Mouse (Mus musculus) stomach, postnatal 0 days (tissue): ENCODE results near the gene Fam131b. TPM values are rescaled to one million over a fixed set of nuclear protein-coding genes. Genes with fewer than 3 reads are reported as not detected.
A peak's percentile ranks its signal among the peaks of the same experiment; 100 is the strongest.

Source experiments
- ATAC-seq: fragments of 200-750 bp; cut with Nextera tagmentation; 2 replicates; pipeline ENCODE4 v1.8.0; 2017; ENCODE audit not compliant: low FRiP score, low TSS enrichment
- DNase-seq: peaks from one replicate; pipeline ENCODE4 v3.0.0-alpha.2; 2016; ENCODE audit warnings: low spot score
- H3K27ac ChIP-seq: fragments of 300-500 bp; sonication (generic); replicated peaks from 2 replicates; pipeline ENCODE4 v1.5.1; 2014; ENCODE audit warnings: mild to moderate bottlenecking, control low read depth
- H3K27me3 ChIP-seq: fragments of 300-500 bp; sonication (generic); 2 replicates; pipeline ENCODE4 v1.6.1; 2014; ENCODE audit warnings: low read length; ENCODE audit not compliant: control insufficient read depth, insufficient read depth
- H3K36me3 ChIP-seq: fragments of 300-500 bp; sonication (generic); 2 replicates; pipeline ENCODE4 v1.6.1; 2014; ENCODE audit warnings: low read length, mixed read lengths; ENCODE audit not compliant: control insufficient read depth, insufficient read depth
- H3K4me1 ChIP-seq: fragments of 300-500 bp; sonication (generic); replicated peaks from 2 replicates; pipeline ENCODE4 v1.6.1; 2014; ENCODE audit warnings: antibody characterized with exemption; ENCODE audit not compliant: control insufficient read depth, insufficient read depth
- H3K4me2 ChIP-seq: fragments of 300-500 bp; sonication (generic); replicated peaks from 2 replicates; pipeline ENCODE4 v1.6.1; 2014; ENCODE audit warnings: low read depth, mild to moderate bottlenecking, control low read depth, moderate library complexity
- H3K4me3 ChIP-seq: fragments of 300-500 bp; sonication (generic); 2 replicates; pipeline ENCODE4 v1.5.1; 2014; ENCODE audit warnings: low read depth, low read length, control low read depth
- H3K9ac ChIP-seq: fragments of 300-500 bp; sonication (generic); 2 replicates; pipeline ENCODE4 v1.6.1; 2014; ENCODE audit warnings: mild to moderate bottlenecking, low read length, control low read depth, mixed read lengths
- H3K9me3 ChIP-seq: fragments of 300-500 bp; sonication (generic); 2 replicates; pipeline ENCODE4 v1.6.1; 2016; ENCODE audit warnings: low read length; ENCODE audit not compliant: control insufficient read depth
- CTCF ChIP-seq: IDR thresholded peaks from 2 replicates; pipeline ENCODE4 v1.5.1; 2016; ENCODE audit warnings: antibody characterized with exemption, low read depth, mild to moderate bottlenecking, moderate library complexity
- EP300 ChIP-seq: optimal IDR thresholded peaks from 2 replicates; pipeline ENCODE3; 2016; ENCODE audit warnings: antibody characterized with exemption
- WGBS: fragments of 180-500 bp; shearing (Covaris S2); extraction: QIAGEN DNeasy Blood & Tissue Kit; methylation state at CpG from one replicate; pipeline ENCODE4 v1.1.7; 2014; 5-methylcytosine and 5-hydroxymethylcytosine counted together
- polyA plus RNA-seq: library from polyadenylated mRNA; unstranded; fragments of >200 nt; fragmentation: Nextera tagmentation; extraction: Ambion mirVana; gene quantifications from 2 replicates; pipeline ENCODE4 v1.2.1, GENCODE M21; 2015

Fam131b gene
- polyA plus RNA-seq, 1 experiment from 2014 or later, result 0.12 TPM

- WGBS, result 80% methylated on average over 2 of the region's 2 CpGs
- H3K4me2 ChIP-seq, result no peak overlapping the region
- no peak overlapping the region for H3K4me3 ChIP-seq
- H3K27me3 ChIP-seq, result no peaks in the 10 kb centered on the region
- ATAC-seq (no peak), DNase-seq (no peak)
- no peak overlapping the region for H3K9ac ChIP-seq
- no peak overlapping the region for H3K27ac ChIP-seq
- H3K4me1 ChIP-seq, result no peaks in the 10 kb centered on the region
- no peaks in the 10 kb centered on the region for H3K9me3 ChIP-seq
- H3K36me3 ChIP-seq, result no peaks in the 10 kb centered on the region
- TF ChIP-seq EP300 (no peak), CTCF (no peak)
These were observed 13.9 kb downstream of the Fam131b start for GRCm38 (mm10) chr6:42310427-42311053.

- H3K27me3 ChIP-seq, result no peaks in the 10 kb centered on the region
- no peak overlapping the region for H3K9ac ChIP-seq
- H3K36me3 ChIP-seq, result no peaks in the 10 kb centered on the region
- H3K4me3 ChIP-seq, result no peak overlapping the region
- H3K27ac ChIP-seq, result no peak overlapping the region
- ATAC-seq, result no peak
- no peak overlapping the region for H3K4me2 ChIP-seq
- no peaks in the 10 kb centered on the region for H3K4me1 ChIP-seq
- no peaks in the 10 kb centered on the region for H3K9me3 ChIP-seq
- peak; percentile 51 for DNase-seq
- no peak for TF ChIP-seq EP300
- peak; percentile 61 for TF ChIP-seq CTCF
- 48% methylated on average over 8 of the region's 8 CpGs for WGBS
These were observed 14.5 kb downstream of the Fam131b start for GRCm38 (mm10) chr6:42309816-42310378.

- TF ChIP-seq EP300 (no peak), CTCF (no peak)
- H3K4me1 ChIP-seq, result no peaks in the 10 kb centered on the region
- no peaks in the 10 kb centered on the region for H3K9me3 ChIP-seq
- 71% methylated on average over 5 of the region's 5 CpGs for whole genome bisulfite sequencing
- no peaks in the 10 kb centered on the region for H3K36me3 ChIP-seq
- H3K27me3 ChIP-seq, result no peaks in the 10 kb centered on the region
- H3K4me3 ChIP-seq, result no peak overlapping the region
- DNase-seq, result no peak
- H3K9ac ChIP-seq, result no peak overlapping the region
- ATAC-seq, result no peak
- H3K4me2 ChIP-seq, result no peak overlapping the region
- H3K27ac ChIP-seq, result no peak overlapping the region
These were observed 25.1 kb downstream of the Fam131b start for GRCm38 (mm10) chr6:42299362-42299761.

GRCm38 (mm10) chr6:42295549-42296094 is 28.8 kb downstream of the Fam131b start:
- H3K9ac ChIP-seq, result no peak overlapping the region
- no peak overlapping the region for H3K27ac ChIP-seq
- TF ChIP-seq EP300, result no peak
- no peaks in the 10 kb centered on the region for H3K4me1 ChIP-seq
- H3K4me2 ChIP-seq, result no peak overlapping the region
- DNase-seq, result no peak
- no peaks in the 10 kb centered on the region for H3K9me3 ChIP-seq
- no peaks in the 10 kb centered on the region for H3K36me3 ChIP-seq
- peak; percentile 83 for ATAC-seq
- H3K27me3 ChIP-seq, result no peaks in the 10 kb centered on the region
- WGBS, result 57% methylated on average over 3 of the region's 3 CpGs
- H3K4me3 ChIP-seq, result no peak overlapping the region

GRCm38 (mm10) chr6:42293327-42293726 is 31.1 kb downstream of the Fam131b start:
- H3K27ac ChIP-seq, result no peak overlapping the region
- no peak overlapping the region for H3K9ac ChIP-seq
- no peak overlapping the region for H3K4me3 ChIP-seq
- H3K9me3 ChIP-seq, result no peaks in the 10 kb centered on the region
- 86% methylated on average over 6 of the region's 6 CpGs for WGBS
- no peak for ATAC-seq
- no peak for DNase-seq
- no peaks in the 10 kb centered on the region for H3K27me3 ChIP-seq
- TF ChIP-seq CTCF (no peak), EP300 (no peak)
- H3K4me2 ChIP-seq, result no peak overlapping the region
- no peaks in the 10 kb centered on the region for H3K4me1 ChIP-seq
- H3K36me3 ChIP-seq, result no peaks in the 10 kb centered on the region

- Histone ChIP-seq H3K4me2 (no peak overlapping the region), H3K36me3 (peaks cover 5% of the 10 kb centered on the region; the same call in 1 of the 2 replicates), H3K9ac (no peak overlapping the region), H3K4me3 (no peak overlapping the region), H3K9me3 (no peaks in the 10 kb centered on the region), H3K27me3 (no peaks in the 10 kb centered on the region), H3K4me1 (no peaks in the 10 kb centered on the region), H3K27ac (no peak overlapping the region)
- ATAC-seq (peak; percentile 68; the same call in 1 of the 2 replicates), DNase-seq (no peak)
- TF ChIP-seq CTCF (no peak), EP300 (no peak)
These were observed 36.9 kb downstream of the Fam131b start for GRCm38 (mm10) chr6:42287562-42287961.
